Mouse (Mus musculus): ENCODE measurements at regions not wholly inside any gene's neighbourhood (a gene's known extent, or its start where the extent isn't known, plus 50 kb on each side); places are given as distances from the start of the nearest gene placed in this dataset.

DNA sequence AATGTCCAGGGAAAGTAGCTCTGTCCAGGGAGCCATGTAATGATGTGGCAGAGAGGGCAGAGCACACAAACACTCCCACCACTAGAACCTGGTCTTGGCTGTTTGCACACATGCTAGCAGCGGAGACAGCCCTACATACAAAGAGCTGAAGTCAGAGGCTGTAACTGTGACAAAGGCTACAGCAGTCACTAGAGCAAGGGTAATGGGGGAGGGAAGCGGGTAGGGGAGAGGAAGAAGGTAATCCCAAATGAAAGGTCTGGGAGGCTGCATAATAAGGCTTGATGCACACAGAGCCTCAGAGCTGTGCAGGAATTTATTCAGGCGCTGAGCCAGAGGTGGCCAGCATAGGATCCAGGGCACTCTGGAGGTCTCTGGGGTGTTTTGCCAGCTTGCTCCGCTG is 269.3 kb upstream of the 4930535I16Rik start:
- DNase-seq (ENCODE audit: low spot score in 2 of 2), result no peak

- no peak for DNase-seq (ENCODE audit: low spot score in 2 of 2)
Observed at GRCm38 (mm10) chr4:124181335-124181734, 263.5 kb upstream of the 4930535I16Rik start.

DNA sequence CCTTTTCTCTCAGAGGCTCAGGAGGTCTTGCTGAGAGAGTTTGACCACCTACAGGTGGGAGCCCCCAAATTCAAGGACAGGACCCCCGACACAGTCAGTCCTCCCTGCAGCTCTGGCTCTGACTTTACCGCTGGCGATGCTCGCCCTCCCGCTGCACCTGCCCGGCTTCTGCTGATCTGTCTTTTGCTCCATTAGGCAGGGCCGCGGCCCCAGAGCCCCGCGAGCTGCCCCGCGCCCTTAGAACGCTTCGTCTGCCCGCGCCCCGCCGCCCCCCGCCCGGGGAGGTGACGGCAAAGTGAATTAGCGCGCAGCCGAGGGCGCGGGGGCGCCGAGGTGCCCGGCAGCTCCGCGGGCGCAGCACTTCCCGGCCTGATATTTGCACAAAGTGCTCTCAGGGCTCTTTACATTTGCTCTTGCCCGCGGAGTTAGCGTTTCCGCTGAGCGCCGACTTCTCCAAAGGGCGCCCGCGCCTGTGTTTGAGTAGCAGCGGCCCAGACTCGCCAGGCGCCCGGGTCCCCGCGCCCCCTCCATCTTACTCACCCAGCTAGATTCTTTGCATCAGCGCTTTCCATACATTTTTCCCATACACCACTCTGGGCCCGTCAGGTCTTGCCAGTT is 260.7 kb upstream of the 4930535I16Rik start:
- peak in 1 of 2 experiments; percentile 19 for DNase-seq (ENCODE audit: low spot score in 2 of 2)

- DNase-seq (ENCODE audit: low spot score in 2 of 2), result peak in 1 of 2 experiments; percentile 34
Observed at GRCm38 (mm10) chr4:124175531-124175930, 257.7 kb upstream of the 4930535I16Rik start.

GRCm38 (mm10) chr4:124154627-124155026 is 236.8 kb upstream of the 4930535I16Rik start:
- no peak for DNase-seq (ENCODE audit: low spot score in 2 of 2)

GRCm38 (mm10) chr4:124149771-124150451 is 232.1 kb upstream of the 4930535I16Rik start:
- no peak for DNase-seq (ENCODE audit: low spot score in 2 of 2)

- DNase-seq (ENCODE audit: low spot score in 2 of 2), result no peak
Observed at GRCm38 (mm10) chr4:124149037-124149436, 231.2 kb upstream of the 4930535I16Rik start.

DNA sequence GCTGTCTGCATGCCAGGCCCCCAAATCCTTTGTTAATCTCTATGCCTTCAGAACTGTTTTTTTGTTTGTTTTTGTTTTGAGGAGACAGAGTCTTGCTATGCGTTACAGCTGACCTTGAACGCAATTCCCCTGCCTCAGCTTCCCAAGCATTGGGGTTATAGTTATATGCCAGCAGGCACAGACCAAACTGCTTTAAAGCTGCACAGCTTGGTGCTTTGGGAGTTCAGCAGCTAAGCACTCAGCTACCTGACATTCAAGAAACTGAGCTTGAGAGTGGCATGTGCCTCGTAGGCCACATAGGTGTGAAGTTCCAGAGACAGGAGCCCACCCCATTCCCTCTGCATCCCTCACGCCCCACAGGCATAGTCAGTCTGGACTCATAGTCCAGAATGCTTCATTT is 229.5 kb upstream of the 4930535I16Rik start:
- DNase-seq (ENCODE audit: low spot score in 2 of 2), result no peak

DNA sequence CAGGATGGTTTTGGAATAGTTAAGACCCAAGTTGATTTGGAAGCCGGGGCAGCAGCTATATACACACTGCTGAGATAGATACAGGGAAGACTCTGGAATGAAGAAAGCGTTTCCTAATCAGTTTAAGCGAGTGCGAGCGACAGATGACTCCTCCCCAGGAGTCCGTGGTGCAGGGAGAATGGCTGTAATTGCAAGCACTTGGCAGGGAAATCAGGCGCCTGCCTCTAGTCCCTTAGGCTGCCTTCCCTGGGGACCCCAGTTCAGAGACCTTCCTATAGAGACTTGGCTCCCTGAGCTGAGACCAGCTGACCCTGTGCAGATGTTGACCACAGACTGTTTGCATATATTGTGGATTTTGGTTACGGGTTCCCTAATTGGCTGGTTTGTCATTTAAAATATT is 228.3 kb upstream of the 4930535I16Rik start:
- no peak for DNase-seq (ENCODE audit: low spot score in 2 of 2)

DNA sequence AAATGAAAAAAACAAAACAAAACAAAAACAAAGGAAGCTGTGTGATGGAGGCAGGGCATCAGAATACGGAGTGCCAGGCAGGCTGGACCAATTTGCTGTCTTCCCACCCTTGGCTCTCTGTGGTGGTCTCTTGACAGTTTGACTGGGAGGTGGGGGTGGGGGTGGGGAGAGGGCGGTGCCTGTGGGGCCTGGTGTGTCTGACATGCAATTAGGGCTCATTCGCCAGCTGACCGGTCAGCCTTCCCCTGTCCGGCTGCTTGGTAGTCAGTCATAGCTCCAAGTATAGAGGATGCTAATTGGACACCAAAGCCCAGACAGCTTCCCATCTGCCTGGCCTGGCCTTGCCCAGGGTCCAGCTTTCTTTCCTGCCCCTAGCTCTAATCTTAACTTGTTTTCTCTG is 225.8 kb upstream of the 4930535I16Rik start:
- no peak for DNase-seq (ENCODE audit: low spot score in 2 of 2)

DNA sequence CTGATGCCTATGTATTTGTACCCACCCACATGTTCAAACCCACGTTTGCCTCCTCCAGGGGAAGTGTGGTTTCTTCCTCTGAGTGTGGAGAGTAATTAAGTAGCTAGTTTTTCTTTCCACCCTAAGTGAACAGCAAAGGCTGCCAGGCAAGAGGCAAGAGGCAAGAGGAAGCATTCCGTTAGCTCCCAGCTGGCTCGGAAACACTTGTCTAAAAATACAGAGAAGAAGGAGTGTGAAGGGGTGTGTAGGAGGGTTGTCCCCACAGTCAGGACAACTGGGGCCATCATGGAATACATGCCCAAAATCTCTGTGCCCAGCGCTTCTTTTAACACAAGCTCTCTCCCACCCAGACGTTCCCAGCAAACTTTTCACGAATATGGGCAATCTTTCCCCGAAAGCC is 225.4 kb upstream of the 4930535I16Rik start:
- DNase-seq (ENCODE audit: low spot score in 2 of 2), result peak in 1 of 2 experiments; percentile 11

GRCm38 (mm10) chr4:124142083-124142482 is 224.3 kb upstream of the 4930535I16Rik start:
- peak; percentile 79 to 96 for DNase-seq (ENCODE audit: low spot score in 2 of 2)

- peak; percentile 7 to 27 for DNase-seq (ENCODE audit: low spot score in 2 of 2)
Observed at GRCm38 (mm10) chr4:124135165-124135470, 217.3 kb upstream of the 4930535I16Rik start.

DNA sequence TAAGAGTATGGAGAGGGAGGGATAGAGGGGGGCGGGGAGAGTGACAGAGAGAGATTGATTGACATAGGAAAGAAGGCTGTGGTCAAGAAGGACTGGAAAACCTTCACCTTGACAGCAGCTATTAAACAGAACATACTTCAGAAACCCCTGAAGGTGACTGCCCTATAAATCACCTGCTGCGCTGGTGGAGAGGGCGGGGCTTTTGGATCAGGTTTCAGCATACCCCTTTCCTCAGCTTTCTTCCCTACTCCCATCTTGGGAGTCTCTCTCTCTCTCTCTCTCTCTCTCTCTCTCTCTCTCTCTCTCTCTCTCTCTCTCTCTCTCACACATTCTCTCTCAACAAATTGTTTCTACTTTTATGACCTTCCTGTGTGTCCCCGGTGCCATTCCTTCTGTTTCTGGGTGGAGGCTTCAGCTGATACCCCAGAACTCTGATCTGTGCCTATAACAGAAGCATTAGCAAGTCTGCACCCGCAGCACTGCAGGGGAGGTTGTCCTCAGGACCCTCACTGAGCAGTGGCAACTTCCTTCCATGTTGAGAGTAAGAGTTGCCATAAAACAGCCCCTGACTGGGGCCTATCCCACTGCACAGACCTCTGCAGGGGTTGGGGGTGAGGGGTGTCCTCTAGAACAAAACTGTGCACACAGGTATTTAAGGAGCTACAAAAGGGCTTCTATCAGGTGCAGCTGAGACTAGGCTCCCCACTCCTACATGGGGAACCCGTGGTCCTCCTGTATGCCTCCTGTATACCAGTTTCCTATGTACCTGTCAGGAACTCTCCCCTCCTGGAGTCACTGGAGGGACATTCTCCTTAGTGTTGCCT is 216.7 kb upstream of the 4930535I16Rik start:
- DNase-seq (ENCODE audit: low spot score in 2 of 2), result no peak

DNA sequence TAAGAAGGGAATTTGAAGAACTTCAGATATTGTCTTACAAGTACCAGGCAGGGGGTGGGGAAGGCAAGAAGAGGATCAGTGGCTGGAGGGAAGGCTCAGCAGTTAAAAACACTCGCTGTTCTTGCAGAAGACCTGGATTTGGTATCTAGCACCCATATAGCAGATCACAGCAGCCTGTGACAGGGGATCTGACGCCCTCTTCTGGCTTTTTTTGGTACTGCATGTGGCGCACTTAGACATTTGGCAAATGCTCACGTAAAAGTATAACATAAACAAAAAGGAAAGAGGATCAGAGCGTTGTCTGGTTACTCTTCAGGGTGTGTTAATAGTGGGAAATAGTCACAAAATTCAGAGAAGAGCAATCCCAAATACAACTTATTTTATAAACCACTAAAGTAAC is 213.1 kb upstream of the 4930535I16Rik start:
- no peak for DNase-seq (ENCODE audit: low spot score in 2 of 2)

- DNase-seq (ENCODE audit: low spot score in 2 of 2), result no peak
Observed at GRCm38 (mm10) chr4:124126258-124126657, 208.4 kb upstream of the 4930535I16Rik start.

DNA sequence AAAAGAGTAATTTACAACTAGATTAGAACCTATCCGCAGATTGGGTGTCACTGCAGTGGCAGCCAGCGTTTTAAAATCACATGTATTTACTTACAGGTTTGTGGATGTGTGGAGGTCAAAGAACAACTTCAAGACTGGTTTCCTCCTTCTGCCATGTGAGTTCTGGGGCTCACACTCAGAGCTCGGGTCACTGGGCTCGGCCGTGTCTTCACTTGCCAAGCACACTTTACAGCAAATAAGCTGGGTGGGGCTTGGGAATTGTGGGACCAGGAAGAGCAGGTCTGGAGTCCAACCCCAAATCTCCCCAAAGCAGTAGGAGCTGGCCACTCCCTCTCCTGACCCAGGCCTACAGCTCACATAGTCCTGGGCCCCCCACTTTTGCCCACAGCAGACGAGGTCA is 202.5 kb upstream of the 4930535I16Rik start:
- no peak for DNase-seq (ENCODE audit: low spot score in 2 of 2)

- no peak for DNase-seq (ENCODE audit: low spot score in 2 of 2)
Observed at GRCm38 (mm10) chr4:124113856-124114345, 196.1 kb upstream of the 4930535I16Rik start.

DNA sequence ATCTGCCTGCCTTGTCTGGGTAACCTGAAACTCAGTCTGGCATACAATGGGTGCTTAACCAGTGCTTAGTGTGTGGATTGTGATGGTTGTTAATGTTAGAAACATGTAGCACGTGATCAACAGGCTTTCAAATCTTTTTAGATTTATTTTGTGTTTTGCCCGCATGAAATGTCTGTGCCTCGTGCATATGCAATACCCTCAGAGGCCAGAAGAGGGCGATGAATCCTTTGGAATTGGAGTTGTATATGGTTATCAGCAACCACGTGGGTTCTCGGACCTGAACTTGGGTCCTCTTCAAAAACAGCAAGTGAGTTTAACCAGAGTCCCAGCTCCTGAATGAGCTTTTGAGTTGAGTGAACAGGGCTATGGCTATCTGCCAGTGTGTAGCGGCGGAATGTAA is 192.9 kb upstream of the 4930535I16Rik start:
- DNase-seq (ENCODE audit: low spot score in 2 of 2), result no peak

- peak; percentile 30 to 67 for DNase-seq (ENCODE audit: low spot score in 2 of 2)
Observed at GRCm38 (mm10) chr4:124109371-124109770, 191.5 kb upstream of the 4930535I16Rik start.

DNA sequence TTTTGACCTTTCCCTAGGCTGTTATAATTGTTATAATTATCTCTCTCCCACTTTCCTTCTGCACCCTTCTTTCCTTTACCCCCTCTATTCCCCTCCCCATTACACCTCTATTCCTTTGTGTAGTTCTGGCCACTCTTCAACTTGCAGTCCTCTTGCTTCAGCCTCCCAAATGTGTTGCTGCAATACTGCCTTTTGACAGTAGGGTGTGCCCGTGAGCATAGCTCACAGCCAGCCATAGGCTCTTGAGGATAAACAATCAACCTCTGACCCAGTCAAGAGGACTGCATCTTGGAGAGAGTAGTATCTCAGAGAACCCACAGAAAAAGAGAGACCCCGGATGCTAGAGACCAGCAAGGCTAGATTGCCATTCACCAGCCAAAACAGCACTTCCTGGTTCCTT is 184.9 kb upstream of the 4930535I16Rik start:
- peak in 1 of 2 experiments; percentile 7 for DNase-seq (ENCODE audit: low spot score in 2 of 2)

- no peak for DNase-seq (ENCODE audit: low spot score in 2 of 2)
Observed at GRCm38 (mm10) chr4:124086801-124087200, 169.0 kb upstream of the 4930535I16Rik start.
